Mouse (Mus musculus): Measurements from ENCODE around the gene Mpped2. TPM values are rescaled to one million over a fixed set of nuclear protein-coding genes. Genes with fewer than 3 reads are reported as not detected.

The Mpped2 gene
- total and polyA plus RNA-seq, 2 experiments = 0.20 to 0.37 TPM

DNA sequence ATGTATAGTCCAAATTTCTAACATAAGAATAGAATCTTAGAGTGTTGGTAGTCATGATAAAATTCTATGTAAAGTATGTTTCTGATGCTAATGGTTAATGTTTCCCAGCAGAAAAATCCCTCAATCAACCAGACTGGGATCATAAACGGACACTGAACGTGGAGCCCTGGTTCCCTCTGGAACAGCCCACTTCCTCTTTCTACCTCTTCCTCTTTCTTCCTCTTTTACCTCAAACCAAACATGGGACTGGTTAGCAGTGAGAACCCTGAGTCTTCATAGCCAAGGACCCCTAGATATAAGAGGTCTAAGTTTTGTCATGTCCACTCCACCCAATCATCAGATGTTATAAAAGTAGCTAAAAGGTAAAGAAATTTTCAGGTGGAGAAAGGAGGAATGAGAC lies 132.4 kb downstream of the Mpped2 start:
- no peak overlapping the region for H3K9ac ChIP-seq (ENCODE audit: low read depth, low read length)
- WGBS = 75% methylated on average over 2 of the region's 2 CpGs
- H3K4me3 ChIP-seq (ENCODE audit: insufficient read depth, low read depth, low read length) = no peak overlapping the region
- no peak overlapping the region for H3K27ac ChIP-seq (replicated peaks; ENCODE audit: insufficient read depth, low read depth, low read length)
- no peaks in the 10 kb centered on the region for H3K27me3 ChIP-seq (ENCODE audit: control insufficient read depth, insufficient read depth, low read length)
- H3K36me3 ChIP-seq (ENCODE audit: control insufficient read depth, insufficient read depth, low read length) = no peaks in the 10 kb centered on the region
- DNase-seq (ENCODE audit: extremely low read depth, low read depth, low spot score) = no peak
- no peaks in the 10 kb centered on the region for H3K4me1 ChIP-seq (ENCODE audit: control insufficient read depth, insufficient read depth, low read length)
- no peaks in the 10 kb centered on the region for H3K79me2 ChIP-seq (ENCODE audit: control insufficient read depth, insufficient read depth, low read length)
- no peak for TF ChIP-seq POLR2A (IDR thresholded peaks at IDR 0.05; ENCODE audit: extremely low read depth, insufficient read depth, low read length)
- TF ChIP-seq CTCF (IDR thresholded peaks at IDR 0.05; ENCODE audit: low read depth, low read length) = no peak

GRCm38 (mm10) chr2:106826023-106826422 lies 133.0 kb downstream of the Mpped2 start:
- no peaks in the 10 kb centered on the region for H3K27me3 ChIP-seq (ENCODE audit: control insufficient read depth, insufficient read depth, low read length)
- TF ChIP-seq CTCF (IDR thresholded peaks at IDR 0.05; ENCODE audit: low read depth, low read length) (no peak), POLR2A (IDR thresholded peaks at IDR 0.05; ENCODE audit: extremely low read depth, insufficient read depth, low read length) (no peak)
- WGBS = 86% methylated on average over 1 of the region's 1 CpGs
- DNase-seq (ENCODE audit: extremely low read depth, low read depth, low spot score) = no peak
- no peaks in the 10 kb centered on the region for H3K4me1 ChIP-seq (ENCODE audit: control insufficient read depth, insufficient read depth, low read length)
- no peak overlapping the region for H3K27ac ChIP-seq (replicated peaks; ENCODE audit: insufficient read depth, low read depth, low read length)
- no peak overlapping the region for H3K4me3 ChIP-seq (ENCODE audit: insufficient read depth, low read depth, low read length)
- no peak overlapping the region for H3K9ac ChIP-seq (ENCODE audit: low read depth, low read length)
- no peaks in the 10 kb centered on the region for H3K36me3 ChIP-seq (ENCODE audit: control insufficient read depth, insufficient read depth, low read length)
- no peaks in the 10 kb centered on the region for H3K79me2 ChIP-seq (ENCODE audit: control insufficient read depth, insufficient read depth, low read length)

GRCm38 (mm10) chr2:106826806-106827205 lies 133.7 kb downstream of the Mpped2 start:
- TF ChIP-seq CTCF (IDR thresholded peaks at IDR 0.05; ENCODE audit: low read depth, low read length) (no peak), POLR2A (IDR thresholded peaks at IDR 0.05; ENCODE audit: extremely low read depth, insufficient read depth, low read length) (no peak)
- 85% methylated on average over 4 of the region's 4 CpGs for WGBS
- H3K9ac ChIP-seq (ENCODE audit: low read depth, low read length) = no peak overlapping the region
- no peaks in the 10 kb centered on the region for H3K27me3 ChIP-seq (ENCODE audit: control insufficient read depth, insufficient read depth, low read length)
- H3K4me3 ChIP-seq (ENCODE audit: insufficient read depth, low read depth, low read length) = no peak overlapping the region
- no peak for DNase-seq (ENCODE audit: extremely low read depth, low read depth, low spot score)
- no peak overlapping the region for H3K27ac ChIP-seq (replicated peaks; ENCODE audit: insufficient read depth, low read depth, low read length)
- H3K4me1 ChIP-seq (ENCODE audit: control insufficient read depth, insufficient read depth, low read length) = no peaks in the 10 kb centered on the region
- no peaks in the 10 kb centered on the region for H3K36me3 ChIP-seq (ENCODE audit: control insufficient read depth, insufficient read depth, low read length)
- no peaks in the 10 kb centered on the region for H3K79me2 ChIP-seq (ENCODE audit: control insufficient read depth, insufficient read depth, low read length)

DNA sequence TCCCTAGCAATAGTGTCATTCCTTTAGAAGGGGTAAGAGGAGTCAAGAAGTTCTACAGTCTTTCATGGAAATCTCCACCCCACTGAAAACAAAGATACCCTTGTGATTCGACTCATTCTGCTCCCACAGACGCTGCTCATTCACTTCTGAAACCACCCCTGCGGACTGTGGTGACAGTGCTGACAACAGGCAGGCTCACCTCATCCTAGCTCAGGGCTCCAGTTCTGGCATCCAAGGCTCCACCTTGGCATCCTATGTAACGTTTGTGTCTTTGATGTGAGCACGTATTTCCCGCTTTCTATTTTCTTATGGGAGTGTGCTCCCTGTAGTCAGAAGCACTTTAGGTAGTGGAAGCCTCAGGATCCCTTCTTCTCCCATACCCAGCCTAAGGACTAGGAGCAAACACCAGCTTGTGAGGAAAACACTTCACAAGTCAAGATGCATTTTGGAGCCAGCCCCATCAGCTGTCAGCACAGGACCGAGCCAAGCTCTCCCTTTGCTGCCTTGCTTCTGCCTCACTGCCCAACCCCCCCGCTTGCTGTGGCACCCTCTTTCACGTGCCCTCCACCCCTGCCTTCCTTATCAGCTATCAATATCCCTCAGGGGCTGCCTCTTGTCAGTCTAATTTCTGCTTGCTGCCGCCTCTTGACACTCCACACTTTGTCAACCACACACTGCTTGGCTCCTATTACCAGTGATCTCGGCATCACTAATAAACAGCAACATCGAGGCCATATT lies 135.7 kb downstream of the Mpped2 start:
- WGBS = 77% methylated on average over 12 of the region's 12 CpGs
- no peak overlapping the region for H3K27ac ChIP-seq (replicated peaks; ENCODE audit: insufficient read depth, low read depth, low read length)
- TF ChIP-seq POLR2A (IDR thresholded peaks at IDR 0.05; ENCODE audit: extremely low read depth, insufficient read depth, low read length) (no peak), CTCF (IDR thresholded peaks at IDR 0.05; ENCODE audit: low read depth, low read length) (no peak)
- no peak overlapping the region for H3K4me3 ChIP-seq (ENCODE audit: insufficient read depth, low read depth, low read length)
- no peak overlapping the region for H3K9ac ChIP-seq (ENCODE audit: low read depth, low read length)
- no peaks in the 10 kb centered on the region for H3K36me3 ChIP-seq (ENCODE audit: control insufficient read depth, insufficient read depth, low read length)
- no peaks in the 10 kb centered on the region for H3K4me1 ChIP-seq (ENCODE audit: control insufficient read depth, insufficient read depth, low read length)
- H3K79me2 ChIP-seq (ENCODE audit: control insufficient read depth, insufficient read depth, low read length) = no peaks in the 10 kb centered on the region
- H3K27me3 ChIP-seq (ENCODE audit: control insufficient read depth, insufficient read depth, low read length) = no peaks in the 10 kb centered on the region
- DNase-seq (ENCODE audit: extremely low read depth, low read depth, low spot score) = no peak

GRCm38 (mm10) chr2:106829420-106829819 lies 136.4 kb downstream of the Mpped2 start:
- 81% methylated on average over 4 of the region's 4 CpGs for WGBS
- Histone ChIP-seq H3K27ac (replicated peaks; ENCODE audit: insufficient read depth, low read depth, low read length) (no peak overlapping the region), H3K36me3 (ENCODE audit: control insufficient read depth, insufficient read depth, low read length) (no peaks in the 10 kb centered on the region), H3K79me2 (ENCODE audit: control insufficient read depth, insufficient read depth, low read length) (no peaks in the 10 kb centered on the region), H3K4me1 (ENCODE audit: control insufficient read depth, insufficient read depth, low read length) (no peaks in the 10 kb centered on the region), H3K4me3 (ENCODE audit: insufficient read depth, low read depth, low read length) (no peak overlapping the region), H3K27me3 (ENCODE audit: control insufficient read depth, insufficient read depth, low read length) (no peaks in the 10 kb centered on the region), H3K9ac (ENCODE audit: low read depth, low read length) (no peak overlapping the region)
- no peak for DNase-seq (ENCODE audit: extremely low read depth, low read depth, low spot score)
- no peak for TF ChIP-seq CTCF (IDR thresholded peaks at IDR 0.05; ENCODE audit: low read depth, low read length)

GRCm38 (mm10) chr2:106832577-106832976 lies 139.5 kb downstream of the Mpped2 start:
- Histone ChIP-seq H3K27me3 (ENCODE audit: control insufficient read depth, insufficient read depth, low read length) (no peaks in the 10 kb centered on the region), H3K36me3 (ENCODE audit: control insufficient read depth, insufficient read depth, low read length) (no peaks in the 10 kb centered on the region), H3K4me1 (ENCODE audit: control insufficient read depth, insufficient read depth, low read length) (no peaks in the 10 kb centered on the region), H3K4me3 (ENCODE audit: insufficient read depth, low read depth, low read length) (no peak overlapping the region), H3K27ac (replicated peaks; ENCODE audit: insufficient read depth, low read depth, low read length) (no peak overlapping the region), H3K9ac (ENCODE audit: low read depth, low read length) (no peak overlapping the region), H3K79me2 (ENCODE audit: control insufficient read depth, insufficient read depth, low read length) (no peaks in the 10 kb centered on the region)
- WGBS = 83% methylated on average over 2 of the region's 2 CpGs
- DNase-seq (ENCODE audit: extremely low read depth, low read depth, low spot score) = no peak
- TF ChIP-seq POLR2A (IDR thresholded peaks at IDR 0.05; ENCODE audit: extremely low read depth, insufficient read depth, low read length) (no peak), CTCF (IDR thresholded peaks at IDR 0.05; ENCODE audit: low read depth, low read length) (no peak)

Measured in liver, adult 2 months (tissue).